Mouse (Mus musculus): ENCODE results near the gene Clspn. TPM values are rescaled to one million over a fixed set of nuclear protein-coding genes. Genes with fewer than 3 reads are reported as not detected.
A peak's percentile ranks its signal among the peaks of the same experiment; 100 is the strongest.

Clspn gene
- polyA plus RNA-seq, 1 experiment from 2014 or later = 3.7 TPM

DNA sequence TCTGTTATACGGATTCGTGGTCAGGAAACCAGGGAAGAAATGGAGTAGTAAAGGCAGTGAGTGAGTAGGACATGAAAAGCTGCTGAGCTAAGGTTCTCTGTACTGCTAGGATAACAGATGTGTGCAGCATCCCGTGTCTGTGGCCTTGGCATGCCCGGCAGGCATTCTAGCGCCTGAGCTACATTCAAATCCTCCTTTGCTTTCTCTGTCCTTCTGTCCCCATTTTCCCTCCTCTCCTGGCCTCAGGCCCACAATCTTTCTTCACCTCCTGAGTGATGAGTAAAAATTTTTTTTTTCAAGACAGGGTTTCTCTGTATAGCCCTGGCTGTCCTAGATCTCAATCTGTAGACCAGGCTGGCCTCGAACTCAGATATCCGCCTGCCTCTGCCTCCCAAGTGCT, 4.6 kb upstream of the Clspn start:
- no peaks in the 10 kb centered on the region for H3K27me3 ChIP-seq (ENCODE audit: control insufficient read depth, insufficient read depth, low read length)
- 0 out of 2 replicates have a peak, but pooled peaks cover 4% of the 10 kb centered on the region for H3K4me1 ChIP-seq (replicated peaks; ENCODE audit: control insufficient read depth, insufficient read depth, low read length)
- H3K9ac ChIP-seq = no peak overlapping the region
- H3K27ac ChIP-seq = no peak overlapping the region
- ATAC-seq (ENCODE audit: low FRiP score) = no peak
- no peak overlapping the region for H3K4me2 ChIP-seq (replicated peaks)
- no peaks in the 10 kb centered on the region for H3K9me3 ChIP-seq (ENCODE audit: control insufficient read depth, low read length)
- no peaks in the 10 kb centered on the region for H3K36me3 ChIP-seq (replicated peaks; ENCODE audit: control insufficient read depth, insufficient read depth)
- H3K4me3 ChIP-seq (replicated peaks; ENCODE audit: low read length) = no peak overlapping the region
- DNase-seq (ENCODE audit: low spot score) = no peak
- 77% methylated on average over 7 of the region's 7 CpGs for WGBS

DNA sequence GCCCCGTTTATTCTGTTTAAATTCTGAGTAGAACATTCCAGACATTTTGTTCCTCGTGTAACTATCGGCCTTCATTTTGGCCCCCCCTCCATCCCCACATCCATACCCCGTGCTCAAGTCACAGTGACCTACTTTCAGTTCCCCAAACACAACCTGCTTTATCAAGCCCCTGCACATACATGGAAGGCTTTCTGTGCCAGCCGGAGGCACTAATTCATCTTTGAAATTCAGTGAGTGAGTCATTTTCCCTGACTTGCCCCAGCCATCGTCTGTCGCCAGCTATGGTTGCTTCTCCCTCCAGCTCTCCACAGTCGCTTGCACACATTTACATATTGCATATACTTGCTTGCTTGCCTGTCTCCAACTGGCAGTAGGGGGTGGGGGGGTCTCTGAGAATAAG, 3.6 kb upstream of the Clspn start:
- ATAC-seq (ENCODE audit: low FRiP score) = no peak
- no peaks in the 10 kb centered on the region for H3K27me3 ChIP-seq (ENCODE audit: control insufficient read depth, insufficient read depth, low read length)

DNA sequence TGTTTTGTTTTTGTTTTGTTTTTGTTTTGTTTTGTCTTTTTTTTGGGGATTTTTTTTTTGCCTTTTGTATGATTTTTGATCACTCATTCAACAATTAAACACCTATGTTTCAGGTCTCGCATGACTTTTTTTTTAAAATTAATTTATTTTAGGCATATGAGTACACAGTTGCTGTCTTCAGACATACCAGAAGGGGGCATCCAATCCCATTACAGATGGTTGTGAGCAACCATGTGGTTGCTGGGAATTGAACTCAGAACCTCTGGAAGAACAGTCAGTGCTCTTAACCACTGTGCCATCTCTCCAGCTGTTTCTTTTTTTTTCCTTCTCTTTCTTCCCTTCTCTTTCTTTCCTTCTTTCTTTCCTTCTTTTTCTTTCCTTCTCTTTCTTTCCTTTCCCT, 3.0 kb upstream of the Clspn start:
- ATAC-seq (ENCODE audit: low FRiP score) (no peak), DNase-seq (ENCODE audit: low spot score) (no peak)
- Histone ChIP-seq H3K27me3 (ENCODE audit: control insufficient read depth, insufficient read depth, low read length) (no peaks in the 10 kb centered on the region), H3K36me3 (replicated peaks; ENCODE audit: control insufficient read depth, insufficient read depth) (no peaks in the 10 kb centered on the region), H3K4me1 (replicated peaks; ENCODE audit: control insufficient read depth, insufficient read depth, low read length) (0 out of 2 replicates have a peak, but pooled peaks cover 4% of the 10 kb centered on the region), H3K4me3 (replicated peaks; ENCODE audit: low read length) (no peak overlapping the region), H3K9ac (no peak overlapping the region), H3K9me3 (ENCODE audit: control insufficient read depth, low read length) (no peaks in the 10 kb centered on the region), H3K27ac (no peak overlapping the region), H3K4me2 (replicated peaks) (no peak overlapping the region)
- WGBS = 91% methylated on average over 1 of the region's 1 CpGs

More for the DNA sequence above, 3.6 kb upstream of the Clspn start:
- WGBS = 66% methylated on average over 8 of the region's 8 CpGs
- Histone ChIP-seq H3K36me3 (replicated peaks; ENCODE audit: control insufficient read depth, insufficient read depth) (no peaks in the 10 kb centered on the region), H3K9me3 (ENCODE audit: control insufficient read depth, low read length) (no peaks in the 10 kb centered on the region), H3K4me1 (replicated peaks; ENCODE audit: control insufficient read depth, insufficient read depth, low read length) (0 out of 2 replicates have a peak, but pooled peaks cover 4% of the 10 kb centered on the region), H3K4me2 (replicated peaks) (no peak overlapping the region), H3K4me3 (replicated peaks; ENCODE audit: low read length) (no peak overlapping the region), H3K27ac (no peak overlapping the region), H3K9ac (no peak overlapping the region)
- DNase-seq (ENCODE audit: low spot score) = no peak

DNA sequence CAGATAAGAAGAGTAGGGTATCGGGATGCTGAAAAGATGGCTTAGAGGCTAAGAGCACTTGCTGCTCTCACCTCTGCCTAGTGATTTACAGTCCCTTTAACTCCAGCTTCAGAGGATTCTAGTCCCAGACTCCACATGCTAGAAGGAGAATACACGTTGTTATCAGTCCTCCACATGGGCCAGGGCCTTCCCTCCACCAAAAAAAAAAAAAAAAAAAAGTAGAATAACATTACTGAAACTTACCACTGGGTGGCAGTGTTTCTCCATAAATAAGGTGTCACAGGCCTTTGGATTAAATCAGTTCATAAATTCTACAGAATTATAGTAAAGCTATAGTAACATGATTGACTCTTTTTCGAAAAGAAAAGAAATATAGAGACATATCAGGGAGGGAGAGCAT, 2.3 kb upstream of the Clspn start:
- peak; percentile 82 for DNase-seq (ENCODE audit: low spot score)
- Histone ChIP-seq H3K27me3 (ENCODE audit: control insufficient read depth, insufficient read depth, low read length) (no peaks in the 10 kb centered on the region), H3K27ac (no peak overlapping the region), H3K4me2 (replicated peaks) (no peak overlapping the region), H3K36me3 (replicated peaks; ENCODE audit: control insufficient read depth, insufficient read depth) (no peaks in the 10 kb centered on the region), H3K9ac (no peak overlapping the region), H3K4me1 (replicated peaks; ENCODE audit: control insufficient read depth, insufficient read depth, low read length) (0 out of 2 replicates have a peak, but pooled peaks cover 4% of the 10 kb centered on the region), H3K4me3 (replicated peaks; ENCODE audit: low read length) (no peak overlapping the region), H3K9me3 (ENCODE audit: control insufficient read depth, low read length) (no peaks in the 10 kb centered on the region)
- no peak for ATAC-seq (ENCODE audit: low FRiP score)
- 30% methylated on average over 3 of the region's 3 CpGs for WGBS

DNA sequence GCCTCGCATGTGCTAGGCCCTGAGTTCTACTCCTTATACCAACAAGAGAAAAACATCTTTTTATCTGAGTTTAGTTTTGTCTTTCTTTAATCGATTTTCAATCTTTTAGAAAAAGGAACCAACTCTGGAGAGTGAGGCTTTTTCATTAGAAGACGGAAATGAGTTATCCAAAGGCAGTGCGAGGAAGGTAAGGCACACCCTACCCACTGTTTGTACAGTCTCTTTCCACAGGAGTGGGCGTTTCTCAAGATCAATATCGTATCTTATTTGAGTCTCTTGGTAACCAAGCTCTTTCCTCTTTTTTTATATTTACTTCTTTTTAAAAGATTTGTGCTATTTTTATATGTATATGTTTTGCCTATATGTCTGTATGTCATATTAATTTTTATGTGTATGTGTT, 7.1 kb downstream of the Clspn start:
- ATAC-seq (ENCODE audit: low FRiP score) (no peak), DNase-seq (ENCODE audit: low spot score) (no peak)
- Histone ChIP-seq H3K27me3 (ENCODE audit: control insufficient read depth, insufficient read depth, low read length) (no peaks in the 10 kb centered on the region), H3K27ac (no peak overlapping the region), H3K36me3 (replicated peaks; ENCODE audit: control insufficient read depth, insufficient read depth) (no peaks in the 10 kb centered on the region; the same call in 1 of the 2 replicates), H3K9ac (no peak overlapping the region), H3K9me3 (ENCODE audit: control insufficient read depth, low read length) (no peaks in the 10 kb centered on the region), H3K4me1 (replicated peaks; ENCODE audit: control insufficient read depth, insufficient read depth, low read length) (no peaks in the 10 kb centered on the region), H3K4me2 (replicated peaks) (no peak overlapping the region), H3K4me3 (replicated peaks; ENCODE audit: low read length) (no peak overlapping the region)
- 95% methylated on average over 6 of the region's 6 CpGs for WGBS

DNA sequence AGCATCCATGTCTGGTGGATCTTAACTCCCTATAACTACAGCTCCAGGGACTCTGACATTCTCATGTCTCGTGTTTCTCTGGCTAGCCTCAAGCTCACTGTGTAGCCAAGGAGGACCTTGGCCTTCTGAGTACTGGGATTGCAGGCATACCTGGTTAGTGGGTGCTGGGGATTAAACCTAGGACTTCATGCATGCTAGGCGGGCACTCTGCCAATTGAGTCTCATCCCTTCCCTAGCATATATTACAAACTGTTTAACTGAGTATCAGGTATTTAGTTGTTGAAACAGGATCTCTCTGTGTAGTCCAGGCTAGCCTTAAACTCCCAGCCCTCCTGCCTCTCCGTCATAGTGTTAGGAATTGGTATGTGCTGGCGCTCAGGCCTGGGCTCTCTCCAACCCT, 10.5 kb downstream of the Clspn start:
- H3K4me3 ChIP-seq (replicated peaks; ENCODE audit: low read length) = no peak overlapping the region
- no peak overlapping the region for H3K27ac ChIP-seq

DNA sequence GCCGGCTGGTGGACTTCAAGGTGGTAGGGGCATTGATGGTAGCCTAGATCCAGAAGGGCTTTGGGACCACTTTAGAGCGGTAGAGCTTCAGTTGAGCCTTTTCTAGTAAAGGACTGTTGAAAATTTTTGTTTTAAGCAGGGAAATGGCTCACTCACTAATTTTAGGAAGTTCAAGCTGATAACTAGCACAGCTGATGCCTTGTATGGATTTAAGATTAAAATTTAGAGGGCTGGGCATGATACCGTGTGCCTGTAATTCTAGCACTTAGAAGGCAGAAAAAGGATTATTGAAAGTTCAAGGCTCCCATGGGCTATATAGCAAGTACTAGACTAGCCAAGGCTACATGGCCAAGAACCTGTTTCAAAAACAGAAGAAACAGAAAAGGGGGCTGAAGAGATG, 13.0 kb downstream of the Clspn start:
- no peak overlapping the region for H3K4me2 ChIP-seq (replicated peaks)
- no peak overlapping the region for H3K9ac ChIP-seq
- H3K27ac ChIP-seq = no peak overlapping the region
- H3K4me1 ChIP-seq (replicated peaks; ENCODE audit: control insufficient read depth, insufficient read depth, low read length) = no peaks in the 10 kb centered on the region
- H3K36me3 ChIP-seq (replicated peaks; ENCODE audit: control insufficient read depth, insufficient read depth) = peaks cover 11% of the 10 kb centered on the region
- H3K27me3 ChIP-seq (ENCODE audit: control insufficient read depth, insufficient read depth, low read length) = no peaks in the 10 kb centered on the region
- H3K4me3 ChIP-seq (replicated peaks; ENCODE audit: low read length) = no peak overlapping the region
- no peak for ATAC-seq (ENCODE audit: low FRiP score)
- 98% methylated on average over 3 of the region's 3 CpGs for WGBS
- DNase-seq (ENCODE audit: low spot score) = no peak
- H3K9me3 ChIP-seq (ENCODE audit: control insufficient read depth, low read length) = no peaks in the 10 kb centered on the region

More for the DNA sequence above, 10.5 kb downstream of the Clspn start:
- WGBS = 95% methylated on average over 4 of the region's 4 CpGs
- Histone ChIP-seq H3K9me3 (ENCODE audit: control insufficient read depth, low read length) (no peaks in the 10 kb centered on the region), H3K9ac (no peak overlapping the region), H3K4me1 (replicated peaks; ENCODE audit: control insufficient read depth, insufficient read depth, low read length) (no peaks in the 10 kb centered on the region), H3K36me3 (replicated peaks; ENCODE audit: control insufficient read depth, insufficient read depth) (peaks cover 1% of the 10 kb centered on the region; the same call in 1 of the 2 replicates), H3K4me2 (replicated peaks) (no peak overlapping the region), H3K27me3 (ENCODE audit: control insufficient read depth, insufficient read depth, low read length) (no peaks in the 10 kb centered on the region)
- DNase-seq (ENCODE audit: low spot score) (no peak), ATAC-seq (ENCODE audit: low FRiP score) (no peak)

DNA sequence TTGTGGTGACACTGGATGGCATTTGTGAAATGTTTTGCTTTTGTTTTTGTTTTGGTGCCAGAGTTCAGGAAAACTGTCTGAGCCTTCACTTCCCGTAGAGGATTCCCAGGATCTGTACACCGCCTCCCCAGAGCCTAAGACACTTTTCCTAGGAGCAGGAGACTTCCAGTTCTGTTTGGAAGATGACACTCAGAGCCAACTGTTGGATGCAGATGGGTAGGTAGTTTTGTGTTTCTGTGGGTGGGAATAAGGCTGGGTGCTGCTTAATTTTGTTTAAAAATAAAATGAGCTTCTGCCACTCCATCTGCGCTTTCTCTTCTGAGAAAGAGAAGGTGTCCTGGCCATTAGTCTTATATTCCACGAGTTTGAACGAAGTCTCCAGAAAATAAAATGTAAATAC, 19.5 kb downstream of the Clspn start:
- ATAC-seq (ENCODE audit: low FRiP score) (no peak), DNase-seq (ENCODE audit: low spot score) (no peak)
- no peaks in the 10 kb centered on the region for H3K4me1 ChIP-seq (replicated peaks; ENCODE audit: control insufficient read depth, insufficient read depth, low read length)
- H3K4me2 ChIP-seq (replicated peaks) = no peak overlapping the region
- H3K27me3 ChIP-seq (ENCODE audit: control insufficient read depth, insufficient read depth, low read length) = no peaks in the 10 kb centered on the region
- no peaks in the 10 kb centered on the region for H3K9me3 ChIP-seq (ENCODE audit: control insufficient read depth, low read length)
- H3K27ac ChIP-seq = no peak overlapping the region
- WGBS = 95% methylated on average over 5 of the region's 5 CpGs
- peaks cover 18% of the 10 kb centered on the region for H3K36me3 ChIP-seq (replicated peaks; ENCODE audit: control insufficient read depth, insufficient read depth)
- H3K4me3 ChIP-seq (replicated peaks; ENCODE audit: low read length) = no peak overlapping the region
- no peak overlapping the region for H3K9ac ChIP-seq

DNA sequence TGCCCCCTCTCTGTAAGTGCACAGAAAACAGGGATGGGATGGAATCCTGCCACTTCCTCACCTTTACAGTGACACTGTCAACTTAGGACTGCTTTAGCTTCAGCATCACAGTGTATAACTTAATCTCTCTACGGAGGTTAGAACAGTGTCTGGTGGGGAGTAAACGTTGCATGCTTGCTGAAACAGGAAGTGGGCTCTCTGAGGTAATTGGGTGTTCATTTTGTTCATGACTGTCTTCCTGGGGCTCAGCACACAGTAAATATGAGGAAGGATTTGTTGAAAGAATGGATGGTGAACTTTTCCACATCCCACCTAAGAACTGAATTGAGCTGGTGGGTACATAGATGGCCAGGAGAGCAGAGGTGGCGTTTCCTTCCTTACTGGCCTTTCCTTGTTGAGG, 21.2 kb downstream of the Clspn start:
- Histone ChIP-seq H3K27me3 (ENCODE audit: control insufficient read depth, insufficient read depth, low read length) (no peaks in the 10 kb centered on the region), H3K4me1 (replicated peaks; ENCODE audit: control insufficient read depth, insufficient read depth, low read length) (no peaks in the 10 kb centered on the region), H3K9me3 (ENCODE audit: control insufficient read depth, low read length) (no peaks in the 10 kb centered on the region), H3K4me3 (replicated peaks; ENCODE audit: low read length) (no peak overlapping the region), H3K36me3 (replicated peaks; ENCODE audit: control insufficient read depth, insufficient read depth) (peaks cover 14% of the 10 kb centered on the region), H3K9ac (no peak overlapping the region), H3K4me2 (replicated peaks) (no peak overlapping the region), H3K27ac (no peak overlapping the region)
- DNase-seq (ENCODE audit: low spot score) (no peak), ATAC-seq (ENCODE audit: low FRiP score) (no peak)
- WGBS = 89% methylated on average over 3 of the region's 3 CpGs

DNA sequence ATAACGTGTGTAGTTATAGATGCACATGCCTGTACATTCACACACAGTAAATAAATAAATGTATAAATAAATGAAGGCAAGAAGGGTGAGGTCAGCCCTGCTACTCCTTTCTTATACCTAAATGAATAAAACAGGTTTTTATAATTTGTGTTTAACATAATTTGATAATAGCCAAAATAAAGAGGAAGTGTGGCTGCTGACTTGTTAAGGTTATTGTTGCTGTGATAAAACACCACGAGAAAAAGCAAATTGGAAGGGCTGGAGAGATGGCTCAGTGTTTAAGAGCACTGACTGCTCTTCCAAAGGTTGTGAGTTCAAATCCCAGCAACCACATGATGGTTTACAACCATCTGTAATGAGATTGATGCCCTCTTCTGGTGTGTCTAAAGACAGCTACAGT, 22.3 kb downstream of the Clspn start:
- ATAC-seq (ENCODE audit: low FRiP score) = no peak
- peaks cover 14% of the 10 kb centered on the region for H3K36me3 ChIP-seq (replicated peaks; ENCODE audit: control insufficient read depth, insufficient read depth)

More for the DNA sequence above, 22.3 kb downstream of the Clspn start:
- no peak overlapping the region for H3K27ac ChIP-seq
- H3K9ac ChIP-seq = no peak overlapping the region
- no peak overlapping the region for H3K4me3 ChIP-seq (replicated peaks; ENCODE audit: low read length)
- no peaks in the 10 kb centered on the region for H3K4me1 ChIP-seq (replicated peaks; ENCODE audit: control insufficient read depth, insufficient read depth, low read length)
- 86% methylated on average over 2 of the region's 2 CpGs for WGBS
- H3K9me3 ChIP-seq (ENCODE audit: control insufficient read depth, low read length) = no peaks in the 10 kb centered on the region
- no peaks in the 10 kb centered on the region for H3K27me3 ChIP-seq (ENCODE audit: control insufficient read depth, insufficient read depth, low read length)
- no peak overlapping the region for H3K4me2 ChIP-seq (replicated peaks)
- DNase-seq (ENCODE audit: low spot score) = no peak

Data from hindbrain, embryonic 14.5 days (tissue).